Mouse (Mus musculus): ENCODE measurements around the gene Klf16.
A peak's percentile ranks its signal among the peaks of the same experiment; 100 is the strongest.

Gene Klf16

DNA sequence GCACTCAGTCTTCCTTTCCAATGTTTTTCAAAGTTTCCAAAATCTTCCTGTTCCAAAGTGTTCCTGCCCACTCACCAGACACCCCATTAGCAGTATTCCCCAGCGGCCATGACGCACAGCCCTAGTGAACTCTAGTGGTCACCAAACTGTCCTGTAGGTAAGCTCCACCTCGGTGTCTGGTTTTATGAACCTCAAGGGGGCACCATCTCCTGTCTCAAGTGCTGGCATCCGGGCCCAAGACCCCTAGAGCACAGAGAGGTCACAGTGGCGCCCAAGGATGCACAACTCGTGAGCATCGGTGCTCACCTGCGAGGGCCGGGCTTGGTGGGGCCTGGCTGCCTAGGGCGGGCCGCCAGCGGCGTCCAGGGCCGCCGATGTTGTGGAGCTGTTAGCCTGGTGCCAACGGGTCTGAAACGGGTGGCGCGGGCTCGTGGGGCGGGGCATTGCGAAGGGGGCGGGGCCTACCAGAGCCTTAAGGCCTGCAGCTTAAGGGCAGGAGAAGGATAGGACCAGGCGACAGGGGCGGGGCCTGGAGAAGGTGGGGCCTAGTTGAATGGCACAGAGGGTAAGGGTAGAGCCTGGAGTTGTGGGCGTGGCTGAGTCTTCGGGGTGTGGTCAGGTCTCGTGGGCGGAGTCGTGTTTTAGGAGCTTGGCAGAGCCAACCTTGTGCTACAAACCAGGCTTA is 38.3 kb downstream of the Klf16 start, which contains the start of gene Atp8b3:
Gene Atp8b3, minus strand, starts transcription at position 415 of the 685 bp plus-strand sequence.
- DNase-seq, result peak; percentile 40

GRCm38 (mm10) chr10:80538180-80538579 is 38.9 kb downstream of the Klf16 start:
- no peak for DNase-seq

DNA sequence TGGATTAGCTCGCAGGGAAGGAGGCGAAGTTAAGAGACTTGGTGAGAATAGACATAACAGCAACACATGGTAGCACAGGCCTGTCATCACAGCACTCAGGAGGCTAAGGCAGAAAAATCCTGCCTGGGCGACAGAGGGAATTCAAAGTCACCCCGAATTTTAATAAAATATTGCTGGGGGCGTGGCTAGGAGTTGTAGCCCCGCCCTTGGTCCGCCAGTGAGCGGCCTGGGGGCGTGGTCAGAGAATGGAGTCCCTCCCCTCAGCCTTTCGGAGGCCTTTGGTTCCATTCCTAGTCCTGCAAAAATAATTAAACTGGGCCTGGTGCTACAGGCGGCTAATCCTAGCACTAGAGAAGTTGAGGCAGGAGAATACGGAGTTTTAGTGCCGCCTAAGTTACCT is 41.4 kb downstream of the Klf16 start:
- no peak for DNase-seq

GRCm38 (mm10) chr10:80535071-80535470 is 42.0 kb downstream of the Klf16 start:
- DNase-seq, result no peak

GRCm38 (mm10) chr10:80533704-80534103 is 43.4 kb downstream of the Klf16 start:
- no peak for DNase-seq

- DNase-seq, result no peak
Measured at GRCm38 (mm10) chr10:80532783-80533182, 44.3 kb downstream of the Klf16 start.

DNA sequence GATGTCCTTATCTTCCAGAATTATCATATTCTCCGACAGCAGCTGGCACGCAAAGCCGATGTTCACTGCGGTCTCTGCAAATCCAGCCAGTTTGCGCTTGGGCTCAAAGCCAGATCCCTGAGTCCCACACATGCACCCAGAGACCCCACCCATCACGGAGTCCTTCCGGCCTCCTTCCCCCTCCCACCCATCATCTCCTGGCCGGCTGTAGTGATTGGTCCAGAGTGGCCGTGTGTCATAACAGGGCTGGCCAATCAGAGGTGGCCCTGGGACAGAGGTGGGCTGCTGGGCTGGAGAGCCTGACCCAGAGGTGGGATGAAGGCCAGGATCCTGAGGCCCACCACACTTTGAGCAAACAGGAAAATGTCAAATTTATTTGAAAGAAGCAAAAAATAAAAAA is 50.9 kb downstream of the Klf16 start:
- DNase-seq, result no peak

GRCm38 (mm10) chr10:80523299-80523698 is 53.8 kb downstream of the Klf16 start:
- DNase-seq, result no peak

GRCm38 (mm10) chr10:80519287-80519686 is 57.8 kb downstream of the Klf16 start:
- DNase-seq, result no peak

Measured in right cerebral cortex, postnatal 14 days (tissue).